Mouse (Mus musculus): ENCODE results near the gene Scyl3. TPM values are rescaled to one million over a fixed set of nuclear protein-coding genes. Genes with fewer than 3 reads are reported as not detected.

The Scyl3 gene
- polyA plus RNA-seq, 1 experiment = 3.9 TPM

- TF ChIP-seq CEBPB (IDR thresholded peaks at IDR 0.05; ENCODE audit: insufficient read depth, poor library complexity, severe bottlenecking) (no peak), MYOD1 (IDR thresholded peaks at IDR 0.05; ENCODE audit: control insufficient read depth in 1 of 3, insufficient read length in 2 of 3, low read depth in 2 of 3) (no peak), MAX (IDR thresholded peaks at IDR 0.05; ENCODE audit: low read depth) (no peak), E2F4 (IDR thresholded peaks at IDR 0.05; ENCODE audit: insufficient read depth) (no peak), POLR2A (IDR thresholded peaks at IDR 0.05; ENCODE audit: insufficient read length, low read depth) (no peak), USF1 (IDR thresholded peaks at IDR 0.05; ENCODE audit: low read depth) (no peak), REST (IDR thresholded peaks at IDR 0.05; ENCODE audit: insufficient read depth, insufficient read length) (no peak), TCF3 (IDR thresholded peaks at IDR 0.05; ENCODE audit: insufficient read length, low read depth) (no peak), POLR2AphosphoS2 (IDR thresholded peaks at IDR 0.05; ENCODE audit: insufficient read length, low read depth) (no peak), TCF12 (IDR thresholded peaks at IDR 0.05; ENCODE audit: insufficient read depth, poor library complexity, severe bottlenecking) (no peak)
- H3ac ChIP-seq (ENCODE audit: control insufficient read depth, insufficient read length) = no peak overlapping the region
- no peaks in the 10 kb centered on the region for H3K27me3 ChIP-seq (ENCODE audit: control insufficient read depth, insufficient read depth, insufficient read length)
- peaks cover 4% of the 10 kb centered on the region for H3K36me3 ChIP-seq (ENCODE audit: control insufficient read depth, insufficient read depth)
- no peak overlapping the region for H3K4me2 ChIP-seq (ENCODE audit: low read depth)
- H3K4me3 ChIP-seq = no peak overlapping the region
- no peaks in the 10 kb centered on the region for H3K79me2 ChIP-seq (ENCODE audit: control insufficient read depth, insufficient read depth)
These were observed 21.7 kb upstream of the Scyl3 start for GRCm38 (mm10) chr1:163907007-163907811.

DNA sequence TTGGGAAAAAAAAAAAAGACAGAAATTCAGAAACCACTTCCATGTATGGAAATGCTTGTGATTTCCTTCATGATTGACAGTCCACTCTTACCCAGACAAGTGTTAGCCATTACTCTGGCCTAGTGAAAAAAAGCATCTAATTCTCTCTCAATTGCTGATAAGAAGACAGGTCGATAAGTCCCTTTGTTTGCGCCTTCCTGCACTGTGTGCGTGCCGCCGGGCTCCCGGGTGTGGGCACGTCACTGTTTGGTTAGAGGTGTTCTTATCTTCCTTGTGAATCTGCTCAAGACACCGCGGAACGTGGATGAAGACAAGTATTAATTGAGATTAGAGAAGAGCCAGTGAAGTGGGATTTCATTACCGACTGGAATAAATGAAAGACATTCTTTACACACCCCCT lies 20.5 kb upstream of the Scyl3 start:
- no peak for TF ChIP-seq MAX (IDR thresholded peaks at IDR 0.05; ENCODE audit: low read depth)
- no peak for TF ChIP-seq CEBPB (IDR thresholded peaks at IDR 0.05; ENCODE audit: insufficient read depth, poor library complexity, severe bottlenecking)
- TF ChIP-seq TCF12 (IDR thresholded peaks at IDR 0.05; ENCODE audit: insufficient read depth, poor library complexity, severe bottlenecking) = no peak
- no peak for TF ChIP-seq MYOD1 (IDR thresholded peaks at IDR 0.05; ENCODE audit: control insufficient read depth in 1 of 3, insufficient read length in 2 of 3, low read depth in 2 of 3)
- no peak for TF ChIP-seq SRF (IDR thresholded peaks at IDR 0.05; ENCODE audit: control insufficient read depth, insufficient read length, low read depth)
- H3K79me2 ChIP-seq (ENCODE audit: control insufficient read depth, insufficient read depth) = no peaks in the 10 kb centered on the region
- no peaks in the 10 kb centered on the region for H3K27me3 ChIP-seq (ENCODE audit: control insufficient read depth, insufficient read depth, insufficient read length)
- no peak overlapping the region for H3ac ChIP-seq (ENCODE audit: control insufficient read depth, insufficient read length)
- peaks cover 4% of the 10 kb centered on the region for H3K36me3 ChIP-seq (ENCODE audit: control insufficient read depth, insufficient read depth)
- H3K4me2 ChIP-seq (ENCODE audit: low read depth) = no peak overlapping the region
- H3K4me3 ChIP-seq = no peak overlapping the region

DNA sequence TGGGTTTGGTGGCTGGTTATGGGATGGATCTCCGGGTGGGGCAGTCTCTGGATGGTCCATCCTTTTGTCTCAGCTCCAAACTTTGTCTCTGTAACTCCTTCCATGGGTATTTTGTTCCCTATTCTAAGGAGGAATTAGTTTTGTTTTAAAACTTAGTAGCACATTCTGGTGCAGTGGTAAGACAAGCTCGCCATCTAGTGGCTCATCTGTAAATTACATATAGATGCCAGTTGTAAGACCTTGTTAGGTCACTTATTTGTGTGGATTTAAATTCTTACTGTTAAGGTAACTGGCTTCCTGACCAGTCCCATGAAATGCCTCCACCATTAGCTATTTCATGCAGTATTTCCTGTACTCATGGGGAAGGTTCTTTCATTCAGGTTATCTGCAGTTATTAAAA lies 18.6 kb upstream of the Scyl3 start:
- no peaks in the 10 kb centered on the region for H3K79me2 ChIP-seq (ENCODE audit: control insufficient read depth, insufficient read depth)
- TF ChIP-seq E2F4 (IDR thresholded peaks at IDR 0.05; ENCODE audit: insufficient read depth) = no peak
- TF ChIP-seq MAX (IDR thresholded peaks at IDR 0.05; ENCODE audit: low read depth) = no peak
- TF ChIP-seq SRF (IDR thresholded peaks at IDR 0.05; ENCODE audit: control insufficient read depth, insufficient read length, low read depth) = no peak
- no peak for TF ChIP-seq USF1 (IDR thresholded peaks at IDR 0.05; ENCODE audit: low read depth)
- no peak for TF ChIP-seq MYOG (IDR thresholded peaks at IDR 0.05; ENCODE audit: control insufficient read depth in 1 of 3, insufficient read depth in 1 of 3, insufficient read length in 2 of 3, low read depth in 2 of 3)
- TF ChIP-seq POLR2A (IDR thresholded peaks at IDR 0.05; ENCODE audit: insufficient read length, low read depth) = no peak
- TF ChIP-seq TCF12 (IDR thresholded peaks at IDR 0.05; ENCODE audit: insufficient read depth, poor library complexity, severe bottlenecking) = no peak
- TF ChIP-seq POLR2AphosphoS2 (IDR thresholded peaks at IDR 0.05; ENCODE audit: insufficient read length, low read depth) = no peak
- TF ChIP-seq MYOD1 (IDR thresholded peaks at IDR 0.05; ENCODE audit: control insufficient read depth in 1 of 3, insufficient read length in 2 of 3, low read depth in 2 of 3) = no peak
- TF ChIP-seq CEBPB (IDR thresholded peaks at IDR 0.05; ENCODE audit: insufficient read depth, poor library complexity, severe bottlenecking) = no peak
- TF ChIP-seq REST (IDR thresholded peaks at IDR 0.05; ENCODE audit: insufficient read depth, insufficient read length) = no peak
- TF ChIP-seq TCF3 (IDR thresholded peaks at IDR 0.05; ENCODE audit: insufficient read length, low read depth) = no peak
- peaks cover 4% of the 10 kb centered on the region for H3K36me3 ChIP-seq (ENCODE audit: control insufficient read depth, insufficient read depth)
- H3K4me2 ChIP-seq (ENCODE audit: low read depth) = no peak overlapping the region
- no peak overlapping the region for H3ac ChIP-seq (ENCODE audit: control insufficient read depth, insufficient read length)
- no peaks in the 10 kb centered on the region for H3K27me3 ChIP-seq (ENCODE audit: control insufficient read depth, insufficient read depth, insufficient read length)
- H3K4me3 ChIP-seq = no peak overlapping the region

- Histone ChIP-seq H3ac (ENCODE audit: control insufficient read depth, insufficient read length) (no peak overlapping the region), H3K27me3 (ENCODE audit: control insufficient read depth, insufficient read depth, insufficient read length) (no peaks in the 10 kb centered on the region), H3K4me2 (ENCODE audit: low read depth) (no peak overlapping the region), H3K36me3 (ENCODE audit: control insufficient read depth, insufficient read depth) (peaks cover under 1% of the 10 kb centered on the region), H3K4me3 (no peak overlapping the region), H3K79me2 (ENCODE audit: control insufficient read depth, insufficient read depth) (no peaks in the 10 kb centered on the region)
- no peak for TF ChIP-seq TCF12 (IDR thresholded peaks at IDR 0.05; ENCODE audit: insufficient read depth, poor library complexity, severe bottlenecking)
- no peak for TF ChIP-seq SRF (IDR thresholded peaks at IDR 0.05; ENCODE audit: control insufficient read depth, insufficient read length, low read depth)
These were observed 18.1 kb upstream of the Scyl3 start for GRCm38 (mm10) chr1:163910785-163911184.

GRCm38 (mm10) chr1:163911981-163912380 lies 16.9 kb upstream of the Scyl3 start:
- Histone ChIP-seq H3K79me2 (ENCODE audit: control insufficient read depth, insufficient read depth) (no peaks in the 10 kb centered on the region), H3K36me3 (ENCODE audit: control insufficient read depth, insufficient read depth) (peaks cover under 1% of the 10 kb centered on the region), H3ac (ENCODE audit: control insufficient read depth, insufficient read length) (no peak overlapping the region), H3K4me2 (ENCODE audit: low read depth) (no peak overlapping the region), H3K27me3 (ENCODE audit: control insufficient read depth, insufficient read depth, insufficient read length) (no peaks in the 10 kb centered on the region), H3K4me3 (no peak overlapping the region)
- TF ChIP-seq MYOG (IDR thresholded peaks at IDR 0.05; ENCODE audit: control insufficient read depth in 1 of 3, insufficient read depth in 1 of 3, insufficient read length in 2 of 3, low read depth in 2 of 3) (no peak), POLR2A (IDR thresholded peaks at IDR 0.05; ENCODE audit: insufficient read length, low read depth) (no peak), USF1 (IDR thresholded peaks at IDR 0.05; ENCODE audit: low read depth) (no peak), MAX (IDR thresholded peaks at IDR 0.05; ENCODE audit: low read depth) (no peak), E2F4 (IDR thresholded peaks at IDR 0.05; ENCODE audit: insufficient read depth) (no peak), TCF3 (IDR thresholded peaks at IDR 0.05; ENCODE audit: insufficient read length, low read depth) (no peak), MYOD1 (IDR thresholded peaks at IDR 0.05; ENCODE audit: control insufficient read depth in 1 of 3, insufficient read length in 2 of 3, low read depth in 2 of 3) (no peak), POLR2AphosphoS2 (IDR thresholded peaks at IDR 0.05; ENCODE audit: insufficient read length, low read depth) (no peak), CEBPB (IDR thresholded peaks at IDR 0.05; ENCODE audit: insufficient read depth, poor library complexity, severe bottlenecking) (no peak), TCF12 (IDR thresholded peaks at IDR 0.05; ENCODE audit: insufficient read depth, poor library complexity, severe bottlenecking) (no peak), SRF (IDR thresholded peaks at IDR 0.05; ENCODE audit: control insufficient read depth, insufficient read length, low read depth) (no peak), REST (IDR thresholded peaks at IDR 0.05; ENCODE audit: insufficient read depth, insufficient read length) (no peak)

Measured in myocyte (in vitro differentiated cells).